Mouse (Mus musculus) lung, postnatal 0 days (tissue): ENCODE measurements around the gene Gm14409.
"Not testable (repeated sequence)": the region's sequence is repeated elsewhere in the genome, so short reads cannot be mapped to it uniquely, and the experiment has no call there.

Experiments used
- CTCF ChIP-seq: IDR thresholded peaks from 2 replicates; pipeline ENCODE4 v1.5.1; 2016; ENCODE audit warnings: antibody characterized with exemption, mild to moderate bottlenecking
- EP300 ChIP-seq: IDR thresholded peaks from 2 replicates; pipeline ENCODE4 v1.6.1; 2016; ENCODE audit warnings: antibody characterized with exemption, mild to moderate bottlenecking, control low read depth

GRCm38 (mm10) chr2:177230461-177230860 lies 36.4 kb downstream of the Gm14409 start:
- TF ChIP-seq CTCF, EP300: not testable (repeated sequence)
